Mouse (Mus musculus): ENCODE results near the gene Hnrnpa3. TPM values are rescaled to one million over a fixed set of nuclear protein-coding genes. Genes with fewer than 3 reads are reported as not detected.
"Not testable (repeated sequence)": the region's sequence is repeated elsewhere in the genome, so short reads cannot be mapped to it uniquely, and the experiment has no call there.

Hnrnpa3 gene
- polyA plus RNA-seq, 1 experiment from 2014 or later: 360 TPM

DNA sequence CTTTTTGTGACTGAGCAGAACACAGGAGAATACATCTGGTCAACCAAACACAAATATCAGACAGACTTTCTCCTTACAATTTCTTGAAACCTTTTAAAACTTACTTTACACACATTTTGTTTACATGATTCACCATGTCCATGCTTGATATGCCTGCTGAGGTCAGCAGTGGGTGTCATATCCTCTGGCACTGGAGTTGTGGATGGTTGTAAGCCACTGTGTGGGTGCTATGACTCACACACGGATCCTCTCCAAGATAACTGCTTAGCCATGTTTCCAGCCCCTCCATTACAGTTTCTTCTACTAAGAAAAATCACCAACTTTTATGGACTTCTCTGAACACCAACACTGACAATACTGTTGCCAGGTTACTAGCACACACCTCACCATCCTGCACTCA is 29.8 kb downstream of the Hnrnpa3 start:
- no peaks in the 10 kb centered on the region for H3K9me3 ChIP-seq (replicated peaks)
- WGBS: 94% methylated on average over 1 of the region's 1 CpGs
- H3K27me3 ChIP-seq: no peaks in the 10 kb centered on the region
- no peak overlapping the region for H3K9ac ChIP-seq
- H3K4me1 ChIP-seq: peaks cover 5% of the 10 kb centered on the region
- ATAC-seq (ENCODE audit: low FRiP score): no peak
- H3K4me3 ChIP-seq: no peak overlapping the region
- H3K36me3 ChIP-seq: no peaks in the 10 kb centered on the region
- no peak overlapping the region for H3K4me2 ChIP-seq (replicated peaks)
- H3K27ac ChIP-seq: no peak overlapping the region

DNA sequence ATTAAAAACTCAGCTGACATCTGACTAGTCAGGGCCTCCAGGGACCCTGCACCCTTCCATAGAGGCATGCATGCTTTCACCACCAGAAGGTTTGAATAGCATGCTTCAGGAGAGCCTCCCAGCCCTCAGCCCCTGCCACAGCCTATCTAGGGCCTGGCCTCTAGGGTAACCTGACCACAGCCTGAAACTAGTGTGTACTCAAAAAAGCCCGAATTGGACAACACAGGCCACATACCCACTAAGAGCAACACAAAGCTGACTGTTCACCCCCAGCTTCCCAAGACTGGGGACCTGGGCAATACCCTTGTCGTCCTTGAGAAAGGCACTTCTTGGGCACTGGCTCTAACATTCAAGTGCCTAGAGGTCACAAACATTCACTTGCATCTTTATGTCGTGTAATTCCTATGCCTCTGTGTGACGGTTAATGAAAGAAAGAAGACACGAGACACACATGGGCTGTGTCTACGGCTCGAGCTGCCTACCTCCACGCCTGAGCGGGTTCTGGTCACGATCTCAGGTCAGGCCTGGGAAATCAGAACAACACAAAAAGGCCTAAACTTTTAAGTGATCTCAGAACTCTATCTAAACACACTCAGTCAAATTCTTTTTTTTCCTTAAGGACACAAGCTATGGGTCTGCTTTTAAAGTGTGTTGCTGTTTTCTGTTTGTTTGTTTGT is 30.6 kb downstream of the Hnrnpa3 start:
- peaks cover 5% of the 10 kb centered on the region for H3K4me1 ChIP-seq
- no peaks in the 10 kb centered on the region for H3K36me3 ChIP-seq
- no peak overlapping the region for H3K4me3 ChIP-seq
- ATAC-seq (ENCODE audit: low FRiP score): no peak
- H3K4me2 ChIP-seq (replicated peaks): no peak overlapping the region
- H3K9ac ChIP-seq: no peak overlapping the region
- WGBS: 77% methylated on average over 10 of the region's 10 CpGs
- H3K9me3 ChIP-seq (replicated peaks): no peaks in the 10 kb centered on the region
- no peaks in the 10 kb centered on the region for H3K27me3 ChIP-seq
- H3K27ac ChIP-seq: no peak overlapping the region

DNA sequence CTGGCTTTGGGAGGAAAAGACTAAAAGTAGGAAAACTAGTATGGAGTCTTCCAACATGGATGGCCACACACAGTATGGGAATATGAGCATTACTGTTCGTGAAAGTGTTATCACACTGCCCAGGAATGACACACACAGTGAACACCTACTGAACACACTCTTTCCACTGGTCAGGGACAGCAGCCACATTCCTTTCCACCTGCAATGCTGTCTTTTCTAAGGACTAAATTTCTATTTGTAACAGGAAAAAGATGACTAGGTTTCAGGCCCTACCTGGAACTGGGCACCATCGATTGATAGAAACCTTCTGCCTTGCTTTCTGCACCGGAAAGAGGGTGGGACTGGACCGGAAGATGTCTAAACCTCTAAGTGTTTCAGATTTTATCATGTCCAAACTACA is 31.6 kb downstream of the Hnrnpa3 start:
- WGBS: 98% methylated on average over 4 of the region's 4 CpGs
- H3K4me2 ChIP-seq (replicated peaks): no peak overlapping the region
- no peak overlapping the region for H3K9ac ChIP-seq
- H3K4me1 ChIP-seq: peaks cover 5% of the 10 kb centered on the region
- H3K36me3 ChIP-seq: no peaks in the 10 kb centered on the region
- H3K4me3 ChIP-seq: no peak overlapping the region
- no peak overlapping the region for H3K27ac ChIP-seq
- H3K9me3 ChIP-seq (replicated peaks): no peaks in the 10 kb centered on the region
- H3K27me3 ChIP-seq: no peaks in the 10 kb centered on the region
- ATAC-seq (ENCODE audit: low FRiP score): no peak

GRCm38 (mm10) chr2:75691316-75691715 is 32.3 kb downstream of the Hnrnpa3 start:
- Histone ChIP-seq H3K4me1 (peaks cover 5% of the 10 kb centered on the region), H3K4me3 (no peak overlapping the region), H3K9me3 (replicated peaks) (no peaks in the 10 kb centered on the region), H3K27ac (no peak overlapping the region), H3K9ac (no peak overlapping the region), H3K27me3 (no peaks in the 10 kb centered on the region), H3K4me2 (replicated peaks) (no peak overlapping the region), H3K36me3 (no peaks in the 10 kb centered on the region)
- ATAC-seq (ENCODE audit: low FRiP score): no peak
- WGBS: 83% methylated on average over 8 of the region's 8 CpGs

GRCm38 (mm10) chr2:75692369-75692768 is 33.3 kb downstream of the Hnrnpa3 start:
- Histone ChIP-seq H3K4me2 (replicated peaks) (no peak overlapping the region), H3K36me3 (no peaks in the 10 kb centered on the region), H3K9ac (no peak overlapping the region), H3K9me3 (replicated peaks) (no peaks in the 10 kb centered on the region), H3K4me1 (peaks cover 5% of the 10 kb centered on the region), H3K4me3 (no peak overlapping the region), H3K27me3 (no peaks in the 10 kb centered on the region), H3K27ac (no peak overlapping the region)
- 96% methylated on average over 6 of the region's 6 CpGs for WGBS
- no peak for ATAC-seq (ENCODE audit: low FRiP score)

DNA sequence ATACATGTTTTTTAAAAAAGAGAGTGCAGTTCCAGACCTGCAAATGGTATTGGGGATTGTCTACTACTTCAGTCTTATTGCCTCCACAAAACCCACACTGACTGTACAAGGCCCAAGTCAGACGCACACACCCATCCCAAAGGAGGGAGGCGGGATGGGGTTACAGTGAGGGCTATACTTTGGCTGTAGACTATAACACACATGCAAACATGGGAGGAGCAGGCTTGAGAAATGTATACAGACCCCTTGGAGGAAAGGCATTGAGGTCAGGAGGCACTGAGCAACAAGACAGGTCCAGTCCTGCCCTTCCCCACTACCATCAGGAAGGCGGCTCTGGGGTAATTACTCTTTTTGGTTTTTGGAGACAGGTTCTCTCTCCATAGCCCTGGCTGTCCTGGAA is 35.9 kb downstream of the Hnrnpa3 start:
- not testable (repeated sequence) for H3K4me2 ChIP-seq (replicated peaks)

DNA sequence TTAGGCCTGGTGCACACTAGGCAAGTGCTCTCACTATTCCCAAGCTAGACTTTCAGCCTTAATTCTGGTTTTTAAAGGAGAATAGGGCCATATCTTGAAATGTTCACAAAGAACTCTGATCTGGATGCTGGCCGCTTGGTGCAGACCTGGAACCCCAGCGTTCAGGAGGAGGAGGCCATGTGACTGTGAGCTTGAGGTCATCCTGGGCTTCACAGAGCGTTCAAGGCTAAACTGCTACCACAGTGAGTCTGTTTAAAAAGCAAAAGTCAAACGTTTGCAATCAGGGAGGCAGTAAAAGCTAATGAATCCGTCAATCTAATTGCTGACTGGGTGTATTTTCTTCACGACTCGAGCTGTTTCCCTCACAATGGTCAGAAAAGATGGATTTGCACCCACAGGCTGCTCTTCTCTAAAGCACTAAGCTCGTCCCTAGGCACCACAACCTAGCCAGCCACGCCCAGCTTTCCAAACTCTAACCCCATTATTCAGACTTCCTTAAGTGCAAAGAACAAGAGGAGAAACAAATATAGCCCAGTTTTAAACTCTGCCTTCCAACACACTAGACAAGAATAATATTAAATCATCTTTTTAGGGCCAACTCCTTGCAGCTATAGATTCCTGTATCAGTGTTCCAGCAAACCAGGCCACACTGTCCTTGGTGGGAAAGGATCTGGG is 36.8 kb downstream of the Hnrnpa3 start:
- no peaks in the 10 kb centered on the region for H3K27me3 ChIP-seq
- peaks cover 11% of the 10 kb centered on the region for H3K4me1 ChIP-seq
- H3K9me3 ChIP-seq (replicated peaks): no peaks in the 10 kb centered on the region
- no peak overlapping the region for H3K4me2 ChIP-seq (replicated peaks)
- H3K4me3 ChIP-seq: no peak overlapping the region
- no peaks in the 10 kb centered on the region for H3K36me3 ChIP-seq
- H3K27ac ChIP-seq: no peak overlapping the region
- no peak for ATAC-seq (ENCODE audit: low FRiP score)
- no peak overlapping the region for H3K9ac ChIP-seq
- 59% methylated on average over 9 of the region's 9 CpGs for WGBS

More for the DNA sequence above, 35.9 kb downstream of the Hnrnpa3 start:
- 91% methylated on average over 3 of the region's 3 CpGs for WGBS
- not testable (repeated sequence) for H3K27ac ChIP-seq; ATAC-seq (ENCODE audit: low FRiP score); H3K4me3 ChIP-seq; H3K27me3 ChIP-seq; H3K9me3 ChIP-seq (replicated peaks); H3K36me3 ChIP-seq; H3K9ac ChIP-seq
- peaks cover 11% of the 10 kb centered on the region for H3K4me1 ChIP-seq

- H3K27ac ChIP-seq: no peak overlapping the region
- no peaks in the 10 kb centered on the region for H3K9me3 ChIP-seq (replicated peaks)
- WGBS: 67% methylated on average over 5 of the region's 5 CpGs
- H3K4me1 ChIP-seq: peaks cover 11% of the 10 kb centered on the region
- H3K36me3 ChIP-seq: no peaks in the 10 kb centered on the region
- H3K4me2 ChIP-seq (replicated peaks): no peak overlapping the region
- no peak for ATAC-seq (ENCODE audit: low FRiP score)
- no peak overlapping the region for H3K9ac ChIP-seq
- H3K27me3 ChIP-seq: no peaks in the 10 kb centered on the region
- H3K4me3 ChIP-seq: no peak overlapping the region
Measured at GRCm38 (mm10) chr2:75696371-75696770, 37.3 kb downstream of the Hnrnpa3 start.

DNA sequence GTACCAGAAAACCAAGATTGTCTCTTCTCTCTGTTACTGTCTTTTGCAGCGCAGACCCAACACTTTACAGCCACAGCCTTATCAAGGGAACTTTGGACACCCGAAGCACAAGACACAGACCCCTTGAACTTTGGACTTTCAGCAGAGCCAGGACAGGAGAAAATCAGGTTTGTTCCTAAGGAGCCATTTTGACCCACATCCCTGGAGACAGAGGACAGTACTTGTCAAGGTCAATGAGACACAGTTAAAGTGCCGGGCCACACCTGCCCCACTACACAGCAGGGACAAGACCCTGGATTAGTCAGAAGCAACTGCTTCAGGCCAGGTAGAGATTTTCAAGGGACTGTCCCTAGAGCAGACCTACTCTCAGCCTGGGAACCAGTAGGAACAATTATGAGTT is 38.2 kb downstream of the Hnrnpa3 start:
- Histone ChIP-seq H3K4me1 (peaks cover 15% of the 10 kb centered on the region), H3K4me2 (replicated peaks) (no peak overlapping the region), H3K4me3 (no peak overlapping the region), H3K27me3 (no peaks in the 10 kb centered on the region), H3K9me3 (replicated peaks) (no peaks in the 10 kb centered on the region), H3K27ac (no peak overlapping the region), H3K9ac (no peak overlapping the region), H3K36me3 (no peaks in the 10 kb centered on the region)
- no peak for ATAC-seq (ENCODE audit: low FRiP score)
- WGBS: 82% methylated on average over 3 of the region's 3 CpGs

- 25% methylated on average over 4 of the region's 4 CpGs for WGBS
- no peak for ATAC-seq (ENCODE audit: low FRiP score)
- H3K4me3 ChIP-seq: no peak overlapping the region
Measured at GRCm38 (mm10) chr2:75698007-75698406, 38.9 kb downstream of the Hnrnpa3 start.

DNA sequence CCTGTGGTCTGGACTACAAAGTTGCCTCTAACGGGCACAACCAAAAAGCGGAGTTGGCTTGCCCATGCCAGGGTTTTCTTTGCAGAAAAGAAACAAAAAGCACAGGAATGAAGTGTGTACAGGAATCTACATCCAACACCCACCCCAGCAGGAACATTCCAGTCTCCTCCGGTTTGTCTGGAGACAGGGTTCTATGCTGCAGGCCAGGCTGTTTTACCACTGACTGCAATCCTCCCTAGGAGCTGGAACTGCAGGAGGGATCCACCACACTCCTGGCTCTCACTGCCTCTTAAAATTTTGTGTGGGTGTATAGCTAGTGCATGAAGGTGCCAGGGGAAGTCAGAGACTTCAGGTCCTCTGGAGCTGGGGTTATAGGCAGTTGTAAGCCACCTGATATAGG is 39.8 kb downstream of the Hnrnpa3 start:
- Histone ChIP-seq H3K4me2 (replicated peaks) (no peak overlapping the region), H3K4me3 (no peak overlapping the region), H3K4me1 (peaks cover 19% of the 10 kb centered on the region), H3K9ac (no peak overlapping the region), H3K27ac (no peak overlapping the region), H3K9me3 (replicated peaks) (no peaks in the 10 kb centered on the region), H3K36me3 (no peaks in the 10 kb centered on the region), H3K27me3 (no peaks in the 10 kb centered on the region)
- WGBS: 82% methylated on average over 3 of the region's 3 CpGs
- ATAC-seq (ENCODE audit: low FRiP score): no peak

More at GRCm38 (mm10) chr2:75698007-75698406, 38.9 kb downstream of the Hnrnpa3 start:
- no peaks in the 10 kb centered on the region for H3K9me3 ChIP-seq (replicated peaks)
- H3K4me2 ChIP-seq (replicated peaks): no peak overlapping the region
- no peak overlapping the region for H3K27ac ChIP-seq
- H3K36me3 ChIP-seq: no peaks in the 10 kb centered on the region
- H3K4me1 ChIP-seq: peaks cover 22% of the 10 kb centered on the region
- no peaks in the 10 kb centered on the region for H3K27me3 ChIP-seq
- no peak overlapping the region for H3K9ac ChIP-seq

- Histone ChIP-seq H3K4me2 (replicated peaks) (no peak overlapping the region), H3K4me1 (peaks cover 27% of the 10 kb centered on the region), H3K9ac (no peak overlapping the region), H3K36me3 (no peaks in the 10 kb centered on the region), H3K27ac (no peak overlapping the region), H3K9me3 (replicated peaks) (no peaks in the 10 kb centered on the region), H3K27me3 (no peaks in the 10 kb centered on the region), H3K4me3 (no peak overlapping the region)
- WGBS: 92% methylated on average over 3 of the region's 3 CpGs
- no peak for ATAC-seq (ENCODE audit: low FRiP score)
Measured at GRCm38 (mm10) chr2:75700543-75700942, 41.5 kb downstream of the Hnrnpa3 start.

DNA sequence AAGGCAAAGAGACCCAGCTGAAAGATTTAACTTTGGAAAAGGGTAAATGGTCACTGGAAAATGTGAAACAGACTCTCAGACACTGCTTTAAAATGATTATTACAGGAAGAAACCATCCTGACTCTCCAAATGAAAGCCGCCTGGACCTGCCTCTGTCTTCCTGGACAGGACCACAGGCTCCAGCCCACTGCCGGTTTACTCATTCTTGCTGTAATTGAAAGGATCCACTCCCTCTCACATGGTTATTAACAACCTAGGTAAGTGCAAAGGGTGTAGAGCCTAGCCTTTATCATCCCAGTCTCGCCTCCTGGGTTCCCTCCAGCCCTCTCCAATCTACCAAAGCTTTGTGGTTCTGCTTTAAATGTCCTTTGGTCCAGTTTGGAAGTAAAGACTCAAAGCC is 42.1 kb downstream of the Hnrnpa3 start:
- Histone ChIP-seq H3K36me3 (no peaks in the 10 kb centered on the region), H3K4me3 (no peak overlapping the region), H3K9ac (no peak overlapping the region), H3K27ac (no peak overlapping the region), H3K4me2 (replicated peaks) (no peak overlapping the region), H3K27me3 (no peaks in the 10 kb centered on the region), H3K4me1 (peaks cover 28% of the 10 kb centered on the region), H3K9me3 (replicated peaks) (no peaks in the 10 kb centered on the region)
- ATAC-seq (ENCODE audit: low FRiP score): no peak
- WGBS: 69% methylated on average over 3 of the region's 3 CpGs
